Mouse (Mus musculus): ENCODE measurements at regions not wholly inside any gene's neighbourhood (a gene's known extent, or its start where the extent isn't known, plus 50 kb on each side); places are given as distances from the start of the nearest gene placed in this dataset.

DNA sequence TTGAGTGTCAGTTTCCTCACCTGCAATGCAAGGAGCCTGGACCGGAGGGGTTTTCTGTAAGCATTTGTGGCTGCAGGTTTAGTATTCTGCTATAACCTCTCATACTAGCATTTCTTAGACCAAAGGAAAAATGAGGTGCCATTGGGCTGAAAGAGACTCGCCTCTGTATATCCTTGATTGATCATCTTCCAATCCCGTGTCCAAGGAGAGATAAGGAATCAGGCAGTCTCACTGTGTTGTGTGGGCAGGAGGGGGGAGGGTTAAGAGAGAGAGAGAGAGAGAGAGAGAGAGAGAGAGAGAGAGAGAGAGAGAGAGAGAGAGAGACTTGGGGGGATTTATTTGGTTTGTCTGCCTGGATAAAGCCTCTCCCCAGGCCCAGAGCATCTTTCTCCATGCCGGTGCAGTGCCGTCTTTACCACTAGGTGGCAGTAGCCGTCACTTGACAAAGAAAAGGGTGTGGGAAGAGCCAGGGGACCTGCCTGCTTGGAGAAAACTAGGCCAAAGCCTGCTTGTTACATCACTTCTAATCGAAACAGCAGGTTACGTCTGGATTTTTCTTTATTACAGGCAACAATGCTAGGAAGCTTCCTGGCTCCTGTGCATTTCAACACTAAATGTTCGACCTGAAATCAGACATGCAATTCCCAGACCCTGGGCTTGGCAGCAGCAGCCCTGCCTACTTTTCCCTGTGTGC, 56.1 kb upstream of the Ces5a start:
- ATAC-seq, result no peak

DNA sequence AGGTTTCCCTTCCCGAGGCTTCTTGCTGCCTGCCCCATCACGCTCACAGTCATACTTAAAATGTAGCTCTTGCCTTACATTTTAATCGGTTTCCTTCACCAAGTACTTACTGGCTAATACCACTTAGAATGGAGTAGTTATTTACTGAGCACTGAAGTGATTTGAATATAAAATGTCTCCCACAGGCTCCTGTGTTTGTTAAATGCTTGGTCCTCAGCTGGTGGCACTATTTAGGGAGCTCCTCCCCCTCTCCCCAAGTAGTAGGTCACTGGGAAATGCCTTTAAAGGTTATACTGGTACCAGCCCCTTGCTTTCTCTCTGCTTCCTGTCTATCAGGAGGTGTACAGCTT, 56.6 kb upstream of the Ces5a start:
- Histone ChIP-seq H3K36me3 (ENCODE audit: control insufficient read depth, insufficient read depth) (no peaks in the 10 kb centered on the region), H3K27me3 (replicated peaks; ENCODE audit: control insufficient read depth, insufficient read depth, low read length) (no peaks in the 10 kb centered on the region), H3K9me3 (ENCODE audit: control insufficient read depth) (no peaks in the 10 kb centered on the region), H3K4me2 (replicated peaks; ENCODE audit: low read depth) (no peak overlapping the region), H3K27ac (ENCODE audit: low read depth, low read length) (no peak overlapping the region), H3K4me3 (ENCODE audit: low read depth, low read length) (no peak overlapping the region), H3K9ac (ENCODE audit: low read depth, low read length) (no peak overlapping the region), H3K4me1 (replicated peaks; ENCODE audit: control insufficient read depth, insufficient read depth, low read length) (no peaks in the 10 kb centered on the region)
- ATAC-seq, result no peak
- no peak for TF ChIP-seq CTCF (IDR thresholded peaks at IDR 0.05; ENCODE audit: low read depth)
- 29% methylated on average over 3 of the region's 3 CpGs for WGBS

More for the DNA sequence above, 56.1 kb upstream of the Ces5a start:
- H3K4me1 ChIP-seq (replicated peaks; ENCODE audit: control insufficient read depth, insufficient read depth, low read length), result no peaks in the 10 kb centered on the region
- H3K27ac ChIP-seq (ENCODE audit: low read depth, low read length), result no peak overlapping the region
- 31% methylated on average over 9 of the region's 9 CpGs for WGBS
- no peaks in the 10 kb centered on the region for H3K36me3 ChIP-seq (ENCODE audit: control insufficient read depth, insufficient read depth)
- TF ChIP-seq CTCF (IDR thresholded peaks at IDR 0.05; ENCODE audit: low read depth), result peak; percentile 90
- H3K9ac ChIP-seq (ENCODE audit: low read depth, low read length), result no peak overlapping the region
- no peaks in the 10 kb centered on the region for H3K27me3 ChIP-seq (replicated peaks; ENCODE audit: control insufficient read depth, insufficient read depth, low read length)
- H3K4me2 ChIP-seq (replicated peaks; ENCODE audit: low read depth), result no peak overlapping the region
- H3K4me3 ChIP-seq (ENCODE audit: low read depth, low read length), result no peak overlapping the region
- H3K9me3 ChIP-seq (ENCODE audit: control insufficient read depth), result no peaks in the 10 kb centered on the region

DNA sequence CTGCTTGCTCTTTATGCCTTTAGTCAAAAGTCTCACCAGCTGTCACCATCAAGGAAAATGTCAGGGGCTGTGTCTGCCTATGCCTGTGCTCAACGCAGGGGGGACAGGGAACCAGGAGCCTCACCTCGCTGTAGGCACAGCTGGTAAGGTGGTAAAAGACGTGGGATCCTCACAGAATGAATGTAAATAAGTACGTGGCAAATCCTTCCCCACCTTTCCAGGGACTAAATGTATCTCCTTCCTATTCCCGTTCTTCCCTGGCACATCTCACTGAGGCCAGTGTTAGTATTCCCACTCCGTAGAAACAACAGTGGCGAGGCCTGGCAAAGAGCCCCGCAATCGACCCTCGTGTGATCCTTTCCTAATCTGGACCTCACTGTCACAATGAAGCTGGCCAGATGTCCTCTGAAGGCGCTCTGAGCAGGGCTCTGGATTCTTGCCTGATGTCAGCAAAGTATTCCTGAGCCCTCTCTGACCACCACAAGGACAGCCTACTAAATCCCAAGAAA, 63.0 kb upstream of the Ces5a start:
- Histone ChIP-seq H3K27ac (ENCODE audit: low read depth, low read length) (no peak overlapping the region), H3K4me1 (replicated peaks; ENCODE audit: control insufficient read depth, insufficient read depth, low read length) (no peaks in the 10 kb centered on the region), H3K4me3 (ENCODE audit: low read depth, low read length) (no peak overlapping the region), H3K36me3 (ENCODE audit: control insufficient read depth, insufficient read depth) (no peaks in the 10 kb centered on the region), H3K4me2 (replicated peaks; ENCODE audit: low read depth) (no peak overlapping the region; the same call in 1 of the 2 replicates), H3K9me3 (ENCODE audit: control insufficient read depth) (no peaks in the 10 kb centered on the region), H3K9ac (ENCODE audit: low read depth, low read length) (no peak overlapping the region), H3K27me3 (replicated peaks; ENCODE audit: control insufficient read depth, insufficient read depth, low read length) (no peaks in the 10 kb centered on the region)
- WGBS, result 28% methylated on average over 11 of the region's 11 CpGs
- TF ChIP-seq CTCF (IDR thresholded peaks at IDR 0.05; ENCODE audit: low read depth), result no peak
- no peak for ATAC-seq

DNA sequence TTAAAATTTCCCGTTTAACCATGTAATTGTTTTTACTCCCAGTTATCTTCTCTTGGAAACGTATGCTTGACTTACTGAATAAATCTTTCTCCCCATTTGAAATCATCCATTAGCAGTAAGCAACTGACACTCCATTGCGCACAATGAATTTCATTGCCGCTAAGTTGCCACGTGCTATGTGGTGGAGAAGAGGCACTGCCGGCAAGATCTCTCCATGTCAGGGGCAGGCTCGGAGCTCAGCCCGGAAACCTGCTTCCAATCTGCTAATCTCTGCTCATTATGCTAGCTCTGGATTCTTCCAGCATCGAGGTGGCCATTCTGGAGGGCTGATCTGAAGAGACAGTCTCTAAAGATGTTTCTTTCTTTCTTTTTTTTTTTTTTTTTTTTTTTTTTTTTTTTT, 63.7 kb upstream of the Ces5a start:
- TF ChIP-seq CTCF (IDR thresholded peaks at IDR 0.05; ENCODE audit: low read depth), result no peak
- Histone ChIP-seq H3K4me3 (ENCODE audit: low read depth, low read length) (no peak overlapping the region), H3K9ac (ENCODE audit: low read depth, low read length) (no peak overlapping the region), H3K4me2 (replicated peaks; ENCODE audit: low read depth) (0 out of 2 replicates have a peak overlapping the region, but pooled peaks have one; percentile 14), H3K9me3 (ENCODE audit: control insufficient read depth) (no peaks in the 10 kb centered on the region), H3K36me3 (ENCODE audit: control insufficient read depth, insufficient read depth) (no peaks in the 10 kb centered on the region), H3K27ac (ENCODE audit: low read depth, low read length) (no peak overlapping the region), H3K27me3 (replicated peaks; ENCODE audit: control insufficient read depth, insufficient read depth, low read length) (no peaks in the 10 kb centered on the region), H3K4me1 (replicated peaks; ENCODE audit: control insufficient read depth, insufficient read depth, low read length) (no peaks in the 10 kb centered on the region)
- 51% methylated on average over 9 of the region's 9 CpGs for WGBS
- no peak for ATAC-seq

DNA sequence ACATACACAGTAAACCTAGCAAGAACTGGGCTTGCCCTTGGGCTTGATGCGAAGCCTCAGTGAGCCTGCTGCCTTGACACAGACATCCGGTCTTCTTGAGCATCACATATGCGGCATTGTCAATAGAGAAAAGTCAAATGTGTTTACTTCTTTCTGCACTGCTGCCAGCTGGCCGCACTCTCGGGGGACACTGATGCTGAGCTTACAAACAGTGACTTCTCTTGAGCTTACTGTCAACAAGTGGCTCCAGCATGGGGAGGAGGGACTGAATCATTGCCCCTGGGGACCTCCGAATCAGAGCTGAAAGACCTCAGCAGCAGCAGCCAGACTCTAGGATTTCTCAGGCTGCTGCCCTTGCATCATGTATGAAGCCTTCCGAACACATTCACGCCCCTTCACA, 64.1 kb upstream of the Ces5a start:
- Histone ChIP-seq H3K4me3 (ENCODE audit: low read depth, low read length) (no peak overlapping the region), H3K36me3 (ENCODE audit: control insufficient read depth, insufficient read depth) (no peaks in the 10 kb centered on the region), H3K4me2 (replicated peaks; ENCODE audit: low read depth) (no peak overlapping the region), H3K27ac (ENCODE audit: low read depth, low read length) (no peak overlapping the region), H3K27me3 (replicated peaks; ENCODE audit: control insufficient read depth, insufficient read depth, low read length) (no peaks in the 10 kb centered on the region), H3K4me1 (replicated peaks; ENCODE audit: control insufficient read depth, insufficient read depth, low read length) (no peaks in the 10 kb centered on the region), H3K9me3 (ENCODE audit: control insufficient read depth) (no peaks in the 10 kb centered on the region), H3K9ac (ENCODE audit: low read depth, low read length) (no peak overlapping the region)
- no peak for ATAC-seq
- no peak for TF ChIP-seq CTCF (IDR thresholded peaks at IDR 0.05; ENCODE audit: low read depth)
- WGBS, result 33% methylated on average over 8 of the region's 8 CpGs

DNA sequence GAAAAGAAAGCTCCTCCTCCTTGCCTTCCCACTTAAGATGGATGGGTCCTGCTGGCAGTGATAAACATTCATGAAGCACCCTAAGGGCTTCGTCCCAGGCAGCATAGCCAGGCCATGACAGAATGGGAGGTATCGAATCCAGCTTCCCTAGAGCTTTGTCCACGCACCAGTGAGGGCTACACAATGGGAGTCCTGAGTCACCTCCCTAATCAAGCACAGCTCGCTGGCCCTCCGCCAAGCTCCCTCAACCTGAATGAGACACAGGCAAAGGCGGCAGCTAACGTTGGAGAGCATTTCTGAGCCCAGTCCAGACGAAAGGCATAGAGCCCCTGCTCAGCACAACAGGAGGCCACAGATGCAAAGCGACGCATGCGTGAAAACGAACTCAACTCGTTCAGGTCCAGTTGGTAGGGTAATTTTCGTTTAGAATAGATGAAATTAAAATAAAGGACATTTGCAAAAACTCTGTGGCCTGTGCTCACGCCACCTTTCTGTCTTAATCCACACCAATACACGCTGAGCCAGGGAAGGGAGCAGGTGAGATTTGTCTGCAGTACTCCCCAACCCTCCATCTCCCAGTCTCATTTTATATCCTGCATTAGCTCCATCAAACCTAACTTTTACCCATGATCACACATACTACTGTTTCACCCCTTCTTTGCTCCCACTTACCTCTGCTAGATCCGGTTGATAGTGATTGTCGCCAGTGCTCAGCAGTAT, 91.3 kb upstream of the Ces5a start:
- Histone ChIP-seq H3K27ac (ENCODE audit: low read depth, low read length) (no peak overlapping the region), H3K4me2 (replicated peaks; ENCODE audit: low read depth) (no peak overlapping the region), H3K27me3 (replicated peaks; ENCODE audit: control insufficient read depth, insufficient read depth, low read length) (no peaks in the 10 kb centered on the region), H3K9ac (ENCODE audit: low read depth, low read length) (no peak overlapping the region), H3K4me1 (replicated peaks; ENCODE audit: control insufficient read depth, insufficient read depth, low read length) (no peaks in the 10 kb centered on the region), H3K4me3 (ENCODE audit: low read depth, low read length) (no peak overlapping the region), H3K9me3 (ENCODE audit: control insufficient read depth) (no peaks in the 10 kb centered on the region), H3K36me3 (ENCODE audit: control insufficient read depth, insufficient read depth) (no peaks in the 10 kb centered on the region)
- no peak for ATAC-seq
- 30% methylated on average over 18 of the region's 18 CpGs for WGBS
- TF ChIP-seq CTCF (IDR thresholded peaks at IDR 0.05; ENCODE audit: low read depth), result no peak

Data from intestine, postnatal 0 days (tissue).